In genomic region chr14:25746971-25747945, GRCm38 (mm10) we compare ENCODE assay signal across 8 mouse cellular contexts. TPM values are rescaled to one million over a fixed set of nuclear protein-coding genes. Genes with fewer than 3 reads are reported as not detected.
DNase-seq lines count a peak whose midpoint lies in the region; ATAC-seq and TF ChIP-seq lines count a peak whose summit lies in the region.

No protein-coding gene starts in this region.

- peak overlapping the region; percentile 83 for H3K27ac ChIP-seq in bone marrow, adult 2 months (ENCODE audit: control insufficient read depth, insufficient read depth, low read depth, low read length, poor library complexity)
- peak overlapping the region; percentile 84 for H3K27ac ChIP-seq in limb, embryonic 10.5 days
- no peak overlapping the region for H3K27ac ChIP-seq in midbrain, embryonic 16.5 days (ENCODE audit: low read length)
- H3K27ac ChIP-seq in kidney, embryonic 14.5 days (ENCODE audit: low read depth, low read length): no peak overlapping the region
- no peak overlapping the region for H3K27ac ChIP-seq in kidney, embryonic 16.5 days (ENCODE audit: low read length)

- peaks cover 8% of the 10 kb centered on the region for H3K4me1 ChIP-seq in bone marrow, adult 2 months (ENCODE audit: control insufficient read depth, insufficient read depth, low read length)
- peaks cover 51% of the 10 kb centered on the region for H3K4me1 ChIP-seq in limb, embryonic 10.5 days
- H3K4me1 ChIP-seq in midbrain, embryonic 16.5 days (ENCODE audit: control insufficient read depth, insufficient read depth, low read length): no peaks in the 10 kb centered on the region
- H3K4me1 ChIP-seq in kidney, embryonic 14.5 days (ENCODE audit: control insufficient read depth, insufficient read depth, low read length): peaks cover 10% of the 10 kb centered on the region
- peaks cover 11% of the 10 kb centered on the region for H3K4me1 ChIP-seq in kidney, embryonic 16.5 days (ENCODE audit: insufficient read depth, low read length)

- no peak for TF ChIP-seq CTCF in bone marrow, adult 2 months (IDR thresholded peaks at IDR 0.05; ENCODE audit: control insufficient read depth, insufficient read depth, low read length)

- no peak overlapping the region for H3K4me2 ChIP-seq in midbrain, embryonic 16.5 days (ENCODE audit: low read length)
- no peak overlapping the region for H3K4me2 ChIP-seq in kidney, embryonic 14.5 days (replicated peaks; ENCODE audit: low read depth, low read length)
- no peak overlapping the region for H3K4me2 ChIP-seq in kidney, embryonic 16.5 days (replicated peaks; ENCODE audit: low read depth, low read length)

- ATAC-seq in midbrain, embryonic 16.5 days: no peak
- ATAC-seq in kidney, embryonic 14.5 days (ENCODE audit: low FRiP score, low TSS enrichment): no peak
- no peak for ATAC-seq in kidney, embryonic 16.5 days (ENCODE audit: low FRiP score, low TSS enrichment)

- H3K27me3 ChIP-seq in limb, embryonic 10.5 days (ENCODE audit: low read depth, poor library complexity, severe bottlenecking): no peaks in the 10 kb centered on the region
- H3K27me3 ChIP-seq in midbrain, embryonic 16.5 days (ENCODE audit: control insufficient read depth, insufficient read depth, low read depth, low read length): no peaks in the 10 kb centered on the region
- no peaks in the 10 kb centered on the region for H3K27me3 ChIP-seq in kidney, embryonic 14.5 days (ENCODE audit: control insufficient read depth, insufficient read depth, low read length)
- H3K27me3 ChIP-seq in kidney, embryonic 16.5 days (ENCODE audit: insufficient read depth, low read length): no peaks in the 10 kb centered on the region

- peaks cover 45% of the 10 kb centered on the region for H3K36me3 ChIP-seq in limb, embryonic 10.5 days
- H3K36me3 ChIP-seq in midbrain, embryonic 16.5 days (ENCODE audit: control insufficient read depth, insufficient read depth, low read length): no peaks in the 10 kb centered on the region
- H3K36me3 ChIP-seq in kidney, embryonic 14.5 days (ENCODE audit: control insufficient read depth, insufficient read depth, low read length): peaks cover 9% of the 10 kb centered on the region; the same call in 1 of the 2 replicates
- H3K36me3 ChIP-seq in kidney, embryonic 16.5 days (ENCODE audit: insufficient read depth, low read length): no peaks in the 10 kb centered on the region; the same call in none of the 2 replicates

- TF ChIP-seq POLR2A in bone marrow, adult 2 months (IDR thresholded peaks at IDR 0.05; ENCODE audit: borderline replicate concordance, control insufficient read depth, low read depth, low read length): peak; percentile 52; the same call in 1 of the 2 replicates

- H3K4me3 ChIP-seq in bone marrow, adult 2 months (replicated peaks; ENCODE audit: control insufficient read depth, low read depth, low read length): no peak overlapping the region
- H3K4me3 ChIP-seq in limb, embryonic 10.5 days: no peak overlapping the region
- no peak overlapping the region for H3K4me3 ChIP-seq in midbrain, embryonic 16.5 days (ENCODE audit: low read depth, low read length)
- no peak overlapping the region for H3K4me3 ChIP-seq in kidney, embryonic 14.5 days (ENCODE audit: low read length)
- H3K4me3 ChIP-seq in kidney, embryonic 16.5 days (ENCODE audit: low read length): no peak overlapping the region

- H3K9ac ChIP-seq in midbrain, embryonic 16.5 days (ENCODE audit: low read depth, low read length): no peak overlapping the region
- H3K9ac ChIP-seq in kidney, embryonic 14.5 days (ENCODE audit: low read depth, low read length): no peak overlapping the region
- no peak overlapping the region for H3K9ac ChIP-seq in kidney, embryonic 16.5 days (replicated peaks; ENCODE audit: low read length)

- DNase-seq in gastrocnemius, adult 18-20 months (ENCODE audit: low spot score): peak; percentile 44
- DNase-seq in gastrocnemius, adult 8-10 months (ENCODE audit: low spot score in 2 of 2): no peak
- DNase-seq in limb, embryonic 10.5 days (ENCODE audit: low spot score): no peak
- peak; percentile 78 to 79 for DNase-seq in spleen, adult 18-20 months

- no peaks in the 10 kb centered on the region for H3K9me3 ChIP-seq in limb, embryonic 10.5 days (replicated peaks)
- no peaks in the 10 kb centered on the region for H3K9me3 ChIP-seq in midbrain, embryonic 16.5 days (replicated peaks; ENCODE audit: control insufficient read depth, low read length, poor library complexity, severe bottlenecking)
- no peaks in the 10 kb centered on the region for H3K9me3 ChIP-seq in kidney, embryonic 14.5 days (ENCODE audit: control insufficient read depth, low read length)
- no peaks in the 10 kb centered on the region for H3K9me3 ChIP-seq in kidney, embryonic 16.5 days (ENCODE audit: low read length)

- 65% methylated on average over 21 of the region's 21 CpGs for WGBS in bone marrow, adult 2 months
- WGBS in limb, embryonic 10.5 days: 84% methylated on average over 21 of the region's 21 CpGs
- 83% methylated on average over 21 of the region's 21 CpGs for WGBS in midbrain, embryonic 16.5 days
- WGBS in kidney, embryonic 14.5 days: 66% methylated on average over 21 of the region's 21 CpGs
- 71% methylated on average over 21 of the region's 21 CpGs for WGBS in kidney, embryonic 16.5 days

RNA-seq across cellular contexts. Expression of gene Zcchc24, which starts 21.6 kb away (rescaled TPM):
- 10 to 100 TPM; 53.7 to 60.4 TPM for total RNA-seq in gastrocnemius, adult 18-20 months (2021)
- 10 to 100 TPM; 54.4 to 82.7 (median 64.0) TPM for total RNA-seq in gastrocnemius, adult 8-10 months (2022)
- polyA plus RNA-seq in bone marrow, adult 2 months (2011; ENCODE audit: insufficient read depth, insufficient read length, low replicate concordance, missing spikeins): 11.3 and 13.5 TPM in 2 replicates
- polyA plus RNA-seq in limb, embryonic 10.5 days (2016; fragmentation: Nextera tagmentation; extraction: Ambion mirVana): 9.9 and 17.0 TPM in 2 replicates
- polyA plus RNA-seq in midbrain, embryonic 16.5 days (2015; fragmentation: Nextera tagmentation; extraction: Ambion mirVana): 11.0 and 12.2 TPM in 2 replicates
- 17.0 and 24.0 TPM in 2 replicates for polyA plus RNA-seq in kidney, embryonic 14.5 days (2014; fragmentation: Nextera tagmentation; extraction: Ambion mirVana)
- 12.2 and 17.3 TPM in 2 replicates for polyA plus RNA-seq in kidney, embryonic 16.5 days (2015; fragmentation: Nextera tagmentation; extraction: Ambion mirVana)

RNA-seq across cellular contexts. Expression of gene Ppif, which starts 53.3 kb away (rescaled TPM):
- 10 to 100 TPM; 27.3 to 33.8 TPM for total RNA-seq in gastrocnemius, adult 18-20 months (2021)
- total RNA-seq in gastrocnemius, adult 8-10 months (2022): 10 to 100 TPM; 22.9 to 29.3 (median 28.8) TPM
- polyA plus RNA-seq in bone marrow, adult 2 months (2011; ENCODE audit: insufficient read depth, insufficient read length, low replicate concordance, missing spikeins): 22.2 and 34.3 TPM in 2 replicates
- polyA plus RNA-seq in limb, embryonic 10.5 days (2016; fragmentation: Nextera tagmentation; extraction: Ambion mirVana): 56.8 and 67.3 TPM in 2 replicates
- polyA plus RNA-seq in midbrain, embryonic 16.5 days (2015; fragmentation: Nextera tagmentation; extraction: Ambion mirVana): 29.6 and 40.3 TPM in 2 replicates
- polyA plus RNA-seq in kidney, embryonic 14.5 days (2014; fragmentation: Nextera tagmentation; extraction: Ambion mirVana): 44.4 and 46.6 TPM in 2 replicates
- 42.4 and 55.5 TPM in 2 replicates for polyA plus RNA-seq in kidney, embryonic 16.5 days (2015; fragmentation: Nextera tagmentation; extraction: Ambion mirVana)

Comparison
In these comparisons a context has a peak if more than half of its experiments do, and no peak if none do; other contexts are left out.
1. DNase-seq: peak in gastrocnemius, adult 18-20 months (single experiment) and spleen, adult 18-20 months (2 of 2); none in gastrocnemius, adult 8-10 months (0 of 2) and limb, embryonic 10.5 days (single experiment).
2. H3K27ac ChIP-seq: peak in bone marrow, adult 2 months (single experiment) and limb, embryonic 10.5 days (single experiment); none in midbrain, embryonic 16.5 days (single experiment), kidney, embryonic 14.5 days (single experiment) and kidney, embryonic 16.5 days (single experiment).